18 mouse cellular contexts compared by ENCODE assay signal in the genomic region with DNA sequence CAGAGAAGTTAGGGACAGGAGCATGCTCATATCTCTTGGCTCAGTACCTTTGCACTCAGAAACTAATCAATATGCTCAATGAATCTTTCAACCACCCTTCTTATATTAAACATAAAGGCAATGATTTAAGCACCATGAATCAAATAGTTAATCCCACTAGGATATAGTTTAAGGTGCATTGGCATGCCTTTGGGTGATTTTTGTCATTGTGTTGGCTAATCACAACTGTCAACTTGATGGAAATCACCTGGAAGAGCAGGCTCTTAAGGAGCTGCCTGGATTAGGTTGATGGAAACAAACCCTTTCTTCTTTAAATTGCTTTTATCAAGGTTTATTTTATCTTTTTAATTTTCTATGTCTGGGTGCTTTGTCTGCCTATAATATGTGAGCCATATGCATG.
"Had no signal": no experiment of that assay in that cellular context is flagged by ENCODE, and none has a peak within 500 bp of the region (broad histone marks: within the 10 kb centered on the region; RNA-seq: fewer than 3 reads in every experiment).

No protein-coding gene starts in this region.

- H3K27me3 ChIP-seq: midbrain, embryonic 12.5 days; neural tube, embryonic 13.5 days; neural tube, embryonic 15.5 days had no signal

- H3K36me3 ChIP-seq: midbrain, embryonic 10.5 days; midbrain, embryonic 12.5 days; neural tube, embryonic 13.5 days; neural tube, embryonic 15.5 days had no signal

- H3K9ac ChIP-seq: lung, embryonic 14.5 days; midbrain, embryonic 12.5 days; neural tube, embryonic 13.5 days; neural tube, embryonic 15.5 days had no signal

- H3K4me1 ChIP-seq: midbrain, embryonic 12.5 days had no signal

- DNase-seq: lung, adult 18-20 months; lung, embryonic 14.5 days; lung, postnatal 10 days; lung, postnatal 4 days; midbrain, embryonic 14.5 days; retina, postnatal 1 day; right cerebral cortex, postnatal 25 days; right cerebral cortex, postnatal 4 days; spleen, adult 18-20 months; thymus, adult 18-20 months; thymus, postnatal 14 days; thymus, postnatal 36 days had no signal

- H3K4me3 ChIP-seq: midbrain, embryonic 10.5 days; midbrain, embryonic 12.5 days; myocyte; neural tube, embryonic 13.5 days; neural tube, embryonic 15.5 days had no signal

- H3K27ac ChIP-seq: midbrain, embryonic 10.5 days; midbrain, embryonic 12.5 days; neural tube, embryonic 13.5 days; neural tube, embryonic 15.5 days had no signal

- H3K4me2 ChIP-seq: lung, embryonic 14.5 days; midbrain, embryonic 12.5 days; neural tube, embryonic 13.5 days; neural tube, embryonic 15.5 days had no signal

- ATAC-seq: midbrain, embryonic 16.5 days had no signal

- H3K9me3 ChIP-seq: midbrain, embryonic 10.5 days; midbrain, embryonic 12.5 days; neural tube, embryonic 13.5 days; neural tube, embryonic 15.5 days had no signal
